Mouse (Mus musculus) left cerebral cortex, adult 8-10 months (tissue): ENCODE data around the gene Ctxn1. TPM values are rescaled to one million over a fixed set of nuclear protein-coding genes. Genes with fewer than 3 reads are reported as not detected.
"Not testable (repeated sequence)": the region's sequence is repeated elsewhere in the genome, so short reads cannot be mapped to it uniquely, and the experiment has no call there.

Experiments used
- DNase-seq, 2 experiments: peaks; one replicate each; pipeline ENCODE4 v3.0.0; 2022; ENCODE audit warnings: low spot score in 2 of 2
- total RNA-seq, 4 experiments: library from RNA; stranded (reverse); gene quantifications; 2 replicates each; pipeline ENCODE4 v1.2.4; 2022

The Ctxn1 gene
- 100 to 1,000 TPM; 515 to 546 (median 526) TPM for total RNA-seq

DNA sequence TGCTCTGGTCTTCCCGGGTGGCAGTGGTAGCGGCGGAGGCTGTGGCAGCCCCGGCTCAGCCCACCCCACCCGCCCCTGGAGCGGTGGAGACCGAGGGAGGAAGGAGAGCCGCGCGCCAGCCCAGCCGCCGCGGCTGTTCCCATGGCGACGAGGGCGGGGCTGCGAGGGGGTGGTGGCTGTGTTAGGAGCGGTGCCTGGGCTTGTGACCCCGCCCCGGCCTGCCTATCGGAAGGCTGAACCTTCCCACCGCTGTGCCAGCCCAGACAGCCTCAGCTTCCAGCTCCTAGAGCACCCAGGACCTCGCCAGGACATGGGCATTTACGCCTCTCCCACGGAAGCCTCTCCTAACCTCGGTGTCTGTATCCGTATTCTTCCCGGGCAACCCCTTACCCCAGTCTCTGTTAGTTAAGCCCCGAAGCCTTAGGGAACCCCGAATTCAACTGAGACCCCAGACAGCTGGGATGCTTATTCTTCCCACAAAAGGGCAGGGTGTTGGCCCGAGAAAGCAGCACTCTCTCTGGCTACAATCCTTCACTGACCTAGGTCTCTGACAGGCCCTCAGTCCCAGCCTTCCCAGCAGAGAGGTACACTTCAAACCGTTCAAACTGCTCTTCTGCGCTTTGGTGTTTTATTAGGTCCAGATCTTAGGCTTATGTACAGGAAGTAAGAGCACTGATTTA, at the start of gene Ctxn1:
Gene Ctxn1, minus strand, starts transcription at position 150 of the 680 bp plus-strand sequence.
- peak; percentile 87 to 94 for DNase-seq

- no peak for DNase-seq
Measured at GRCm38 (mm10) chr8:4305838-4306237, 46.8 kb upstream of the Ctxn1 start.

DNA sequence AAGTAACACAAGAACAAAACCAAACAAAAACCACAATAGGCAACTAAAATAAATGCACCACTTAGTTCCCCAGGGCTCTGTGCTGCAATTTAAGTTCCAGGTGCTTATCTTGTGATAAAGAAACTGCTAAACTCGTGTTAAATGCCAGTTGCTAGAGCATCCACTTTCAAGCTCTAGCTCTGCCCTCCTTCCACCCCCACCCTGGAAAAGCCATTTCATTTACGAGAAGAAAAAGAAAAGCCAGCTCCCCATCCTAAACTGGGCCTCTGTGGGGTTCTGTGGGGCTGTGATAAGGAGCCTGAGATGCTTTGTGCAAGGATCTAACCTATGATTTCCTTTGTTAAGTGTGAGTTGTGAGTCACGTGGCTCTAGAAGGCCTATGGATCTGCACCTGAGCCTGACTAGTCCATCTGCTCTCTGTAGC, 45.1 kb upstream of the Ctxn1 start:
- DNase-seq = no peak

- DNase-seq = no peak
Measured at GRCm38 (mm10) chr8:4297822-4298221, 38.7 kb upstream of the Ctxn1 start.

DNA sequence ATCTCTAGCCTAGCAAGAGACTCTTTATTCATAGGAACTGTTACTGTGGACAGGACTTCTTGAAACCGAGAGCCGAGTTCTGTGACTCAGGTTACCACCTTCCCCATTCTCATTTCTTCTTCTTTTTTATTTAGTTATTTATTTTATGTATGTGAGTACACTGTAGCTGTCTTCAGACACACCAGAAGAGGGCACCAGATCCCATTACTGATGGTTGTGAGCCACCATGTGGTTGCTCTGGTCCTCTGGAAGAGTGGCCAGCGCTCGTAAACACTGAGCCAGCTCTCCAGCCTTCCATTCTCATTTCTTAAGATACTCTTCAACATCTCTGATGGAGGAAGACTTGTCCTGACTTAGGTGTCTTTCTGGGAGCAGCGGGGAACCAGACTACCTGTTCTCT, 33.7 kb upstream of the Ctxn1 start:
- DNase-seq = no peak

GRCm38 (mm10) chr8:4276111-4276465, 17.0 kb upstream of the Ctxn1 start:
- no peak for DNase-seq

GRCm38 (mm10) chr8:4275275-4276110, 16.4 kb upstream of the Ctxn1 start, which contains the start of gene Timm44:
Timm44 (minus strand) TSS chr8:4275913.
- DNase-seq = peak; percentile 92 to 97

GRCm38 (mm10) chr8:4269609-4270008, 10.5 kb upstream of the Ctxn1 start:
- DNase-seq = no peak

DNA sequence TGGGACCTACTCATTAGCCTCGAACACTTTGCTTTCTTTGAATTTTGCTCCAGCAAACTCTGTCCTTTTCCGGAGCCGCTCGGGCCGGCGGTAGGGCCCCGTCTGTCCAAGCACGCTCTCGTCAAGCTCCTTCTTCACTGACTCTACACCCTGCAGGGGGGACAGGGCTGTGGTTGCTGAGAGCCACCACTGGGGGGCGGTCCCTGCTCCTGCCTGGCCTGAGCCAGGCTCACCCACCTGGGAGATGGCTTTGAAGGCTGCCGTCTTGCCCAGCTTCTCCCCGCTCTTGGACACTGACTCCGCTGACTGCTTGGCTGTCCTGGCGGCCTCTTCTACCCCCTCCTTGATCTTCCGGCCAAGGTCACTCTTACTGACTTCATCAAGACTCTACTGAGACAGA, 8.6 kb upstream of the Ctxn1 start:
- DNase-seq = no peak

GRCm38 (mm10) chr8:4265160-4265914, 6.3 kb upstream of the Ctxn1 start:
- no peak for DNase-seq

DNA sequence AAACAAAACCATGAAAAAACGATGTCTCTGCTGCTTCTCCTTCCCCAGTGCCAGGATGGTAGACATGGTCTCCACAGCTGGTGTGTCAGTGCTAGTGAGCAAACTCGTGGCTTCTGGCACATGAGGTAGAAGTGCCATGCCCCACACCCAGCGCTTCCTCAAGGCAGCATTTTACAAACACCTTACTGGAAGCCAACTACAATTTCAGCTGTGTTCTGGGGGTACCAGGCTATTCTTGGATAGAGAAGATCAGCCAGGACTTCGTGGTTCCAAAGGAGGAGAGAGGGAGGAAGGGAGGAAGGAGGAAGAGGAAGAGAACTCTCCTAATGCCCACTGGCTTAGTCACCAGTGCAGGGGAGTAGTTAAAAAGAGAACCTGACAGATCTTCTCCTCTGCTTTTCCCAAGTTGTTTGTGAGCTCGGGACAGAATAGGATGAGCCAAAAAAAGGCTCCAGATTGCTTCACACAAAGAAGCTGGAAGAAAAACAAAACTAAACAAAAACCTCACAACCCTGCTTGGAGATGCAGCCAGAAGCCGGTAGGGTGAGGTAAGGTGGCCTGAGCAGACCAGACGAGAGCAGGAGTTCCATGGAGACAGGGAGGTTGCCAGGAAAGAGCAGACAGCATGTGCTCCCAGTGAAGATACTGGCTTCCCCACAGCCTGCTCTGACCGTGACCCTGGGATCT, 4.2 kb upstream of the Ctxn1 start:
- DNase-seq = peak in 1 of 2 experiments; percentile 59

GRCm38 (mm10) chr8:4259805-4260170, 714 bp upstream of the Ctxn1 start:
- no peak for DNase-seq

DNA sequence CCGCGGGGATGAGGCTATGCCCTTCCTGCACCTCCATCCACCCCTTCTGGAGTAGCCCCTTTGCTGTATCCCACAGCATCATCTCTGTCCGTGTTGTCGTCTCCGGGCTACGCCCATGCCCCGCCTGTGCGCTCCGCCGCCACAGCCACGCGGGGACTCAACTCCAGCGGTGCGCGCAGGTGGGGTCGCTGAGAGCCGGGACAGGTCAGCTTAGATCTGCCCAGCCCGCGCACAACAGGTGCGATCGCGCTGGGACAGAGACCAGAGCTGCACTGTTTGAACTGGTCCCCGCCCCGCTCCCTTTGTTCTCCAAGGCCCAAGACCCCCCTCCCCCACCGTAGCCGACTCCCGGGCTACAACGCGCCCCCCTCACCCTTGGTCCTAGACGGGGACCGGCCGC, 396 bp downstream of the Ctxn1 start:
- DNase-seq = peak in 1 of 2 experiments; percentile 61

DNA sequence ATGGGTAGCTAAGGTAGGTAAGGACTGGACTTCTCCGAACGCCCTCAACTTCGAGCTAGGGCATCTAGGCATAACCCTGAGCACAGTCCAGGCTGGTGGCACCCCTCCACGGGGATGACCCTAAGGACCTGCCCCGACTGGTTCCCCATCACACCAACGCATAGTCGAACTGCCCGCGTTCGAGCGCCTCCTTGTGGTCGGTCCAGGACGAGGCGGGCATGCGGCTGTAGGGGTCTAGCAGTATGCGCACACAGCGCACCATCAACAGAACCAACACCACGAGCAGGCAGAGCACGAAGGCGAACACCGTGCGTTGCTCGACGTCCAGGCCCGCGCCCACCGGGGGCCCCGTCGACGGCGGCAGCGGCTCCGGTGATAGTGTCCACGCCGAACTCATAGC, 841 bp downstream of the Ctxn1 start:
- DNase-seq = peak in 1 of 2 experiments; percentile 79

GRCm38 (mm10) chr8:4257350-4257749, 1.7 kb downstream of the Ctxn1 start:
- DNase-seq = no peak

GRCm38 (mm10) chr8:4256911-4257310, 2.2 kb downstream of the Ctxn1 start:
- DNase-seq = peak in 1 of 2 experiments; percentile 94

GRCm38 (mm10) chr8:4255471-4255870, 3.6 kb downstream of the Ctxn1 start:
- not testable (repeated sequence) for DNase-seq

DNA sequence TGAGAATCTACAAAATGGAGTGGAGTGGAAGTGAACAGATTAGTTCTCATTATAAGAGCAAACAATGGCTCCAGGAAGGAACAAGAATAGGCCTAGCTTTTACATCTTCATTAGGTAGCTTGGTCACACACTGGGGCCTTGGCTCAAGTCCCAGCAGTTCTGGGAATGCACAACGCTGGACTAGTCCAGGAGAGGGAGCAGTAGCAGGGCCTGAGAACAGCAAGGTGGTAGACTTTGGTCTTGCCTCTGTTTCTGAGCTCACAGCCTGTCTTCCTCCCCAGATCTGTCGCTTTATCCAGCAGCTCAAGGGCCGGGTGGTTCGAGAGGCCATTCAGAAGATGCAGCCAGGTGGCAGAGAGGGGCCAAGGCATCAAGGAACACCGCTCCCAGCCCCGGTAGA, 5.1 kb downstream of the Ctxn1 start:
- DNase-seq = peak in 1 of 2 experiments; percentile 71

GRCm38 (mm10) chr8:4252934-4253841, 5.9 kb downstream of the Ctxn1 start, which contains the start of gene Snapc2:
Snapc2 (plus strand) TSS chr8:4253080.
- DNase-seq = peak; percentile 91 to 93

GRCm38 (mm10) chr8:4252116-4252760, 6.8 kb downstream of the Ctxn1 start:
- DNase-seq = no peak
